Mouse (Mus musculus): ENCODE data around the gene Lingo1.

DNA sequence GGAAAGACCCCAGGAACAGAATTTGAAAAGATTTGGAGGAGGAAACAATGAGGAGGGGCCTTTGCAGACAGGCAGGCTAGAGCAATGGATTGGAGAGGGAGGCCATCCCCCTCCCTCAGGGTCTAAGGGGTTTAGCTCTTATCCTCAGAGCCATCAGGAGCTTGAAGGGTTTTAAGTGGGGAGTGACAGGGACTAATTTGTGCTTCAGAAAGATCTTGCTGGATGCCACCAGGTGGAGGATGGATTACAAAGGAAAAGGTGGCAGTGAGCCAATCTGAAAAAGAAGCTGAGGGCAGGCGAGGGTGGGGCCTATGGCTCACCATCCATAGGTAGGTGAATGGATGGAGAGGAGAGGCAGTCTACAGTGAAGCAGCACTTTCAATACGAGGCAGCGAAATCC, 105.0 kb downstream of the Lingo1 start:
- no peak for TF ChIP-seq POLR2A (IDR thresholded peaks at IDR 0.05; ENCODE audit: insufficient read length, low read depth)
- TF ChIP-seq E2F4 (IDR thresholded peaks at IDR 0.05; ENCODE audit: insufficient read depth): no peak
- TF ChIP-seq TCF12 (IDR thresholded peaks at IDR 0.05; ENCODE audit: insufficient read depth, poor library complexity, severe bottlenecking): no peak
- TF ChIP-seq MYOD1 (IDR thresholded peaks at IDR 0.05; ENCODE audit: control insufficient read depth in 1 of 3, insufficient read length in 2 of 3, low read depth in 2 of 3): no peak
- TF ChIP-seq MAX (IDR thresholded peaks at IDR 0.05; ENCODE audit: low read depth): no peak
- no peak for TF ChIP-seq CEBPB (IDR thresholded peaks at IDR 0.05; ENCODE audit: insufficient read depth, poor library complexity, severe bottlenecking)
- no peak for TF ChIP-seq REST (IDR thresholded peaks at IDR 0.05; ENCODE audit: insufficient read depth, insufficient read length)
- TF ChIP-seq SRF (IDR thresholded peaks at IDR 0.05; ENCODE audit: control insufficient read depth, insufficient read length, low read depth): no peak
- no peak for TF ChIP-seq MYOG (IDR thresholded peaks at IDR 0.05; ENCODE audit: control insufficient read depth in 1 of 3, insufficient read depth in 1 of 3, insufficient read length in 2 of 3, low read depth in 2 of 3)

Data from myocyte (in vitro differentiated cells).